Mouse (Mus musculus): ENCODE data around the gene Armc9.

DNA sequence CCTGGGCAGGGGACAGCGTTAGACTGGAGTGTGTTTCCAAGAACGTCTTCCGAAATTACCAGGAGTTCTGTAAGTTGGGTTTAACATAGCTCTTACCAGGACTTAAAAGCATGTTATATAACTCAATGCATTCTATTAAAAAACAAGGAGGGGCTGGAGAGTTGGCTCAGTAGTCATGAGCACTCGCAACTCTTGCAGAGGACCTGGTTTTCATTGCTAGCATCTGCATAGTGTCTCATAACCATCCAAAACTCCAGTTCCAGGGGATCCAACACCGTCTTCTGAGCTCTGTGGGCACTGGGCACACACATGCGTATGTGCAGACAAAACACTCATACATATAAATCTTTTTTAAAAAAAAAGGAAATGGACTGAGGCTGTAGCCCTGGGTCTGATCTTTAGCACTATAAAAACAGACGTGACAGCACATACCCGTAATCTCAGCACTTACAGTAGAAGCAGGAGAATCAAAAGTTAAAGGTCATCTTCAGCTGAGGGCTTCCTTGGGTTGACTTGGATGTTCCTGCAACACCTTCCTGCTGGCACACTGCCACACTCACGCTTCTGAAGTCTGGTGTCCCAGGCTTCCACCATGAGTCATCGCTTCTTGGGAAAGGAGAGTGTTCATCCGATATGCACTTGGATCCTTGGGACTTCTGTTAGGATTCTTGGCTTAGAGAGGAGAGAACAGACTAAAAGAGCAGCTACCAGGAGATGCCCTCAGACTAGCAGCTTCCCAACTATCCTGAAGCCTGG, 127.4 kb downstream of the Armc9 start:
- TF ChIP-seq POLR2A (IDR thresholded peaks at IDR 0.05; ENCODE audit: low read depth, low read length) (no peak), CTCF (IDR thresholded peaks at IDR 0.05; ENCODE audit: borderline replicate concordance, insufficient read depth, low read length) (no peak)

Data from embryonic fibroblast, embryonic 13.5 days (primary cell).